Mouse (Mus musculus) CH12.LX (cell line): ENCODE results near the gene Hist1h2bh.

Experiments
- CTCF ChIP-seq, 2 experiments: IDR thresholded peaks in 1 of 2; conservative IDR thresholded peaks in 1 of 2; 2 replicates each; pipeline ENCODE4 v1.5.1; 2011 to 2012; ENCODE audit warnings: low read depth in 2 of 2, low read length in 2 of 2, improper control_type of control experiment in 1 of 2, inconsistent platforms in 1 of 2, mild to moderate bottlenecking in 1 of 2, moderate library complexity in 1 of 2
- JUN ChIP-seq: IDR thresholded peaks from 2 replicates; pipeline ENCODE4 v1.6.1; 2011; ENCODE audit warnings: low read depth, mild to moderate bottlenecking, low read length, improper control_type of control experiment, moderate library complexity; ENCODE audit not compliant: insufficient read depth
- JUND ChIP-seq: conservative IDR thresholded peaks from 2 replicates; pipeline ENCODE4 v1.6.1; 2011; ENCODE audit warnings: low read depth, low read length, improper control_type of control experiment
- POLR2A ChIP-seq: IDR thresholded peaks from 2 replicates; pipeline ENCODE4 v1.6.1; 2011; ENCODE audit warnings: low read depth, mild to moderate bottlenecking, improper control_type of control experiment, low read length
- TCF12 ChIP-seq: IDR thresholded peaks from 2 replicates; pipeline ENCODE4 v1.6.1; 2014; ENCODE audit warnings: low read depth, mild to moderate bottlenecking, inconsistent platforms, low read length, improper control_type of control experiment
- USF1 ChIP-seq: IDR thresholded peaks from 2 replicates; pipeline ENCODE4 v1.6.1; 2014; ENCODE audit warnings: low read depth, mild to moderate bottlenecking, inconsistent platforms, low read length, improper control_type of control experiment

- TF ChIP-seq JUND (no peak), USF1 (no peak), CTCF (conservative IDR thresholded peaks at IDR 0.05 in 1 of 2, IDR thresholded peaks at IDR 0.05 in 1 of 2; ENCODE audit: low read depth in 2 of 2, low read length in 2 of 2) (no peak), JUN (no peak), POLR2A (no peak), TCF12 (no peak)
Measured at GRCm38 (mm10) chr13:23510127-23510526, 33.1 kb downstream of the Hist1h2bh start.
